Mouse (Mus musculus): ENCODE measurements around the gene Klf5.

Gene Klf5

GRCm38 (mm10) chr14:99298385-99299021, at the start of gene Klf5:
TSS of gene Klf5 (plus strand) at chr14:99298691.
- DNase-seq (ENCODE audit: inconsistent age in 2 of 2, low spot score in 1 of 2), result peak; percentile 93 to 97

GRCm38 (mm10) chr14:99262026-99262425, 36.5 kb upstream of the Klf5 start:
- DNase-seq (ENCODE audit: inconsistent age in 2 of 2, low spot score in 1 of 2), result no peak

GRCm38 (mm10) chr14:99263816-99264215, 34.7 kb upstream of the Klf5 start:
- DNase-seq (ENCODE audit: inconsistent age in 2 of 2, low spot score in 1 of 2), result no peak

- peak in 1 of 2 experiments; percentile 32 for DNase-seq (ENCODE audit: inconsistent age in 2 of 2, low spot score in 1 of 2)
Measured at GRCm38 (mm10) chr14:99265791-99266190, 32.7 kb upstream of the Klf5 start.

- no peak for DNase-seq (ENCODE audit: inconsistent age in 2 of 2, low spot score in 1 of 2)
Measured at GRCm38 (mm10) chr14:99266749-99267148, 31.7 kb upstream of the Klf5 start.

GRCm38 (mm10) chr14:99274056-99274455, 24.4 kb upstream of the Klf5 start:
- DNase-seq (ENCODE audit: inconsistent age in 2 of 2, low spot score in 1 of 2), result no peak

- no peak for DNase-seq (ENCODE audit: inconsistent age in 2 of 2, low spot score in 1 of 2)
Measured at GRCm38 (mm10) chr14:99275827-99276226, 22.7 kb upstream of the Klf5 start.

GRCm38 (mm10) chr14:99278312-99278711, 20.2 kb upstream of the Klf5 start:
- DNase-seq (ENCODE audit: inconsistent age in 2 of 2, low spot score in 1 of 2), result no peak

GRCm38 (mm10) chr14:99278763-99279486, 19.6 kb upstream of the Klf5 start:
- no peak for DNase-seq (ENCODE audit: inconsistent age in 2 of 2, low spot score in 1 of 2)

- no peak for DNase-seq (ENCODE audit: inconsistent age in 2 of 2, low spot score in 1 of 2)
Measured at GRCm38 (mm10) chr14:99280399-99280798, 18.1 kb upstream of the Klf5 start.

- DNase-seq (ENCODE audit: inconsistent age in 2 of 2, low spot score in 1 of 2), result no peak
Measured at GRCm38 (mm10) chr14:99280825-99281433, 17.6 kb upstream of the Klf5 start.

GRCm38 (mm10) chr14:99285486-99285885, 13.0 kb upstream of the Klf5 start:
- DNase-seq (ENCODE audit: inconsistent age in 2 of 2, low spot score in 1 of 2), result no peak

- DNase-seq (ENCODE audit: inconsistent age in 2 of 2, low spot score in 1 of 2), result no peak
Measured at GRCm38 (mm10) chr14:99292176-99292575, 6.3 kb upstream of the Klf5 start.

- DNase-seq (ENCODE audit: inconsistent age in 2 of 2, low spot score in 1 of 2), result no peak
Measured at GRCm38 (mm10) chr14:99294424-99294823, 4.1 kb upstream of the Klf5 start.

- DNase-seq (ENCODE audit: inconsistent age in 2 of 2, low spot score in 1 of 2), result peak in 1 of 2 experiments; percentile 42
Measured at GRCm38 (mm10) chr14:99295606-99296341, 2.7 kb upstream of the Klf5 start.

- DNase-seq (ENCODE audit: inconsistent age in 2 of 2, low spot score in 1 of 2), result peak; percentile 66 to 86
Measured at GRCm38 (mm10) chr14:99299022-99299481, 561 bp downstream of the Klf5 start.

- DNase-seq (ENCODE audit: inconsistent age in 2 of 2, low spot score in 1 of 2), result peak; percentile 9 to 65
Measured at GRCm38 (mm10) chr14:99299701-99300191, 1.3 kb downstream of the Klf5 start.

GRCm38 (mm10) chr14:99301472-99301871, 3.0 kb downstream of the Klf5 start:
- no peak for DNase-seq (ENCODE audit: inconsistent age in 2 of 2, low spot score in 1 of 2)

- DNase-seq (ENCODE audit: inconsistent age in 2 of 2, low spot score in 1 of 2), result no peak
Measured at GRCm38 (mm10) chr14:99304387-99304786, 5.9 kb downstream of the Klf5 start.

GRCm38 (mm10) chr14:99304997-99305792, 6.7 kb downstream of the Klf5 start:
- DNase-seq (ENCODE audit: inconsistent age in 2 of 2, low spot score in 1 of 2), result no peak

Data from adrenal gland, adult (tissue).